Mouse (Mus musculus) forebrain, embryonic 14.5 days (tissue): ENCODE data around the gene Ltbr. TPM values are rescaled to one million over a fixed set of nuclear protein-coding genes. Genes with fewer than 3 reads are reported as not detected.

Experiments
- ATAC-seq: fragments of 200-750 bp; cut with Nextera tagmentation; 2 replicates; pipeline ENCODE4 v1.8.0; 2017; ENCODE audit warnings: mild to moderate bottlenecking, moderate library complexity
- DNase-seq: peaks from one replicate; pipeline ENCODE4 v3.0.0-alpha.2; 2015; ENCODE audit warnings: low spot score
- H3K27ac ChIP-seq: fragments of 300-500 bp; sonication (generic); 2 replicates; pipeline ENCODE4 v1.5.1; 2014; ENCODE audit warnings: low read depth, mild to moderate bottlenecking, control low read depth, low read length, moderate library complexity
- H3K27me3 ChIP-seq: fragments of 300-500 bp; sonication (generic); replicated peaks from 2 replicates; pipeline ENCODE4 v1.6.1; 2014; ENCODE audit warnings: low read length, control low read depth, mixed read lengths; ENCODE audit not compliant: control insufficient read depth, insufficient read depth
- H3K36me3 ChIP-seq: fragments of 300-500 bp; sonication (generic); 2 replicates; pipeline ENCODE4 v1.6.1; 2014; ENCODE audit warnings: low read length, control low read depth; ENCODE audit not compliant: control insufficient read depth, insufficient read depth
- H3K4me1 ChIP-seq: fragments of 300-500 bp; sonication (generic); 2 replicates; pipeline ENCODE4 v1.6.1; 2014; ENCODE audit warnings: antibody characterized with exemption, low read length, control low read depth; ENCODE audit not compliant: control insufficient read depth, insufficient read depth
- H3K4me2 ChIP-seq: fragments of 300-500 bp; sonication (generic); 2 replicates; pipeline ENCODE4 v1.6.1; 2014; ENCODE audit warnings: mild to moderate bottlenecking, control low read depth, low read length
- H3K4me3 ChIP-seq: fragments of 300-500 bp; sonication (generic); 2 replicates; pipeline ENCODE4 v1.5.1; 2014; ENCODE audit warnings: low read depth, low read length, control low read depth
- H3K9ac ChIP-seq: fragments of 300-500 bp; sonication (generic); 2 replicates; pipeline ENCODE4 v1.6.1; 2014; ENCODE audit warnings: mild to moderate bottlenecking, low read length, control low read depth, moderate library complexity
- H3K9me3 ChIP-seq: fragments of 300-500 bp; sonication (generic); replicated peaks from 2 replicates; pipeline ENCODE4 v1.6.1; 2016; ENCODE audit warnings: low read length, control low read depth, mixed read lengths; ENCODE audit not compliant: control insufficient read depth
- WGBS: fragments of 180-500 bp; shearing (Covaris S2); extraction: QIAGEN DNeasy Blood & Tissue Kit; methylation state at CpG from one replicate; pipeline ENCODE4 v1.1.7; 2014; 5-methylcytosine and 5-hydroxymethylcytosine counted together
- polyA plus RNA-seq: library from polyadenylated mRNA; unstranded; fragments of >200 nt; fragmentation: Nextera tagmentation; extraction: Ambion mirVana; gene quantifications from 2 replicates; pipeline ENCODE4 v1.2.1, GENCODE M21; 2014

Ltbr gene
- polyA plus RNA-seq: 10.8 and 12.9 TPM in 2 replicates

GRCm38 (mm10) chr6:125313546-125314230, at the start of gene Ltbr:
Gene Ltbr, minus strand, starts transcription at chr6:125313885.
- WGBS: 6% methylated on average over 42 of the region's 46 CpGs
- peaks cover 7% of the 10 kb centered on the region for H3K4me1 ChIP-seq
- H3K4me2 ChIP-seq: peak within 1 kb of the TSS; percentile 62
- ATAC-seq (peak; percentile 64), DNase-seq (peak; percentile 55)
- peak within 1 kb of the TSS; percentile 25 for H3K4me3 ChIP-seq
- peak within 1 kb of the TSS; percentile 69 for H3K9ac ChIP-seq
- H3K27ac ChIP-seq: no peak within 1 kb of the TSS
- no peaks in the 10 kb centered on the region for H3K9me3 ChIP-seq
- H3K36me3 ChIP-seq: no peaks in the 10 kb centered on the region
- no peaks in the 10 kb centered on the region; the same call in 1 of the 2 replicates for H3K27me3 ChIP-seq

DNA sequence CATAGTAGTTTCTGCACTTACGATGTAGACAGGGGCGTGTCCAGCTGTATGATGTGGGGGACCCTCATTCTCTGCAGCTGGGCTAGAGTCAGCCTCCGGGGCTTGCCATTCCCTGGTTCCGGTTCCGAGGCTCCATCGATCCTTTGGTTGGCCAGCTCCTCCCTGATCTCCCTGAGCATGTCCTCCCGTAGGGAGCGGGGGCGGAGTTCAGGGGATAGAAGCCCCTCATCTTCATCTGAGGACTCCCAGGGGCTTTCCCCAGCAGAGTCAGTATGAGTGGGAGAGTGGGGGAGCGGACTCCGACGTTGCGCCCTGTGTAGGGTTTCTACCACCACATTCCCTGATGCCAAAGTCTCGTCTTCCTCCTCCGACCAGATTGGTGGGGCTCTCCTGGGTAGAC, 49.3 kb upstream of the Ltbr start:
- H3K4me2 ChIP-seq: 0 out of 2 replicates have a peak overlapping the region, but pooled peaks have one; percentile 17
- H3K4me1 ChIP-seq: peaks cover 5% of the 10 kb centered on the region; the same call in 1 of the 2 replicates
- ATAC-seq (no peak), DNase-seq (no peak)
- no peak overlapping the region for H3K4me3 ChIP-seq
- H3K9ac ChIP-seq: no peak overlapping the region
- WGBS: 22% methylated on average over 15 of the region's 15 CpGs
- no peak overlapping the region for H3K27ac ChIP-seq
- H3K9me3 ChIP-seq: no peaks in the 10 kb centered on the region
- H3K27me3 ChIP-seq: peaks cover 20% of the 10 kb centered on the region
- no peaks in the 10 kb centered on the region for H3K36me3 ChIP-seq

GRCm38 (mm10) chr6:125361467-125362291, 48.0 kb upstream of the Ltbr start:
- Histone ChIP-seq H3K4me1 (peaks cover 5% of the 10 kb centered on the region; the same call in 1 of the 2 replicates), H3K36me3 (no peaks in the 10 kb centered on the region; the same call in 1 of the 2 replicates), H3K27ac (no peak overlapping the region), H3K9ac (peak overlapping the region; percentile 26; the same call in 1 of the 2 replicates), H3K4me2 (peak overlapping the region; percentile 50), H3K9me3 (no peaks in the 10 kb centered on the region), H3K27me3 (peaks cover 20% of the 10 kb centered on the region), H3K4me3 (peak overlapping the region; percentile 7; the same call in 1 of the 2 replicates)
- peak; percentile 65 for ATAC-seq
- WGBS: 7% methylated on average over 38 of the region's 38 CpGs
- DNase-seq: peak; percentile 65

GRCm38 (mm10) chr6:125360846-125361245, 47.2 kb upstream of the Ltbr start:
- no peaks in the 10 kb centered on the region for H3K9me3 ChIP-seq
- no peaks in the 10 kb centered on the region; the same call in 1 of the 2 replicates for H3K36me3 ChIP-seq
- peaks cover 5% of the 10 kb centered on the region; the same call in 1 of the 2 replicates for H3K4me1 ChIP-seq
- WGBS: 45% methylated on average over 9 of the region's 9 CpGs
- no peak overlapping the region for H3K27ac ChIP-seq
- ATAC-seq (no peak), DNase-seq (no peak)
- no peak overlapping the region for H3K4me3 ChIP-seq
- H3K4me2 ChIP-seq: no peak overlapping the region; the same call in 1 of the 2 replicates
- H3K9ac ChIP-seq: no peak overlapping the region
- H3K27me3 ChIP-seq: peaks cover 20% of the 10 kb centered on the region

DNA sequence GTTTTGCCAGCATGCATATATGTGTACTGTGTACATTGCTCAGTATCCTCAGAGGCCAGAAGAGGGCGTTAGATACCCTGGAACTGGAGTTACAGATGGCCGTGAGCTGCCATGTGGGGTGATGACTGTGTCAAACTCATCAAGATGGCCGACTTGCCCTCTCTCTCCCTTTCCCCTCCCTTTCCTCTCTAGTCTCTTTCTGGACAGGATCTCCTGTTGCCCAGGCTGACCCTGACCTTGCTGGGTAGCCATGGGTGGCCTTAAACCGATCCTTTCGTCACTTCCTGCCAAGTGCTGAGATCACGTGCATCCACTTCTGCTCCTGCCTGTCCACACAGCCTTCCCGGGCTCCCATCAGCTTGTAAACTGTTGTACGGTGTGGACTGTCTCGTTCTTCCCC, 46.3 kb upstream of the Ltbr start:
- Histone ChIP-seq H3K4me2 (no peak overlapping the region), H3K4me1 (peaks cover 9% of the 10 kb centered on the region; the same call in 1 of the 2 replicates), H3K27me3 (peaks cover 20% of the 10 kb centered on the region), H3K36me3 (no peaks in the 10 kb centered on the region; the same call in 1 of the 2 replicates), H3K27ac (no peak overlapping the region), H3K9me3 (no peaks in the 10 kb centered on the region), H3K4me3 (no peak overlapping the region), H3K9ac (no peak overlapping the region)
- 64% methylated on average over 9 of the region's 9 CpGs for WGBS
- DNase-seq (no peak), ATAC-seq (no peak)

- ATAC-seq: no peak
These were observed 43.6 kb upstream of the Ltbr start for GRCm38 (mm10) chr6:125357334-125357733.

DNA sequence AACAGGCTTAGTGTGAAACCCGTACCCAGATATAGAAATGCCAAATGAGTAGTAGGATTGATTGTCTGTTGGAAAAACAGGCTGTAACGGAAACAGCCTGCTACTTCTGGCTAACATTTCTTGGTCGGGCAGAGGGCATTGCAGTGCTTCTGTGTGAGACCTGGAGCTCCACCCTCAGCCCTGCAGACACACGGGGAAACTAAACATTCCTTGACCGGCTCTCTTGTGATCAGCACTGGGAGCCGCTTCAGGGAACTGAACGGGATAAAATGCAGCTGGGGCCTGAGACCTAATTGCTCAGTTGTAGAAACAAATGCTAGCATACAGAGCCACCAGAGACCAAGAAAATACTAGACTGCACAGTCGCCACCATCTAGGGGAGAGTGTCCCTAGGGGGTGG, 42.6 kb upstream of the Ltbr start:
- no peak overlapping the region for H3K4me2 ChIP-seq
- DNase-seq: no peak
- no peak overlapping the region for H3K27ac ChIP-seq
- no peaks in the 10 kb centered on the region; the same call in 1 of the 2 replicates for H3K36me3 ChIP-seq
- peaks cover 7% of the 10 kb centered on the region; the same call in 1 of the 2 replicates for H3K4me1 ChIP-seq
- no peak overlapping the region for H3K9ac ChIP-seq
- H3K27me3 ChIP-seq: 0 out of 2 replicates have a peak, but pooled peaks cover 4% of the 10 kb centered on the region
- H3K4me3 ChIP-seq: no peak overlapping the region
- 61% methylated on average over 8 of the region's 8 CpGs for WGBS
- no peaks in the 10 kb centered on the region for H3K9me3 ChIP-seq
- ATAC-seq: no peak

More at GRCm38 (mm10) chr6:125357334-125357733, 43.6 kb upstream of the Ltbr start:
- no peak for DNase-seq
- H3K9me3 ChIP-seq: no peaks in the 10 kb centered on the region
- H3K9ac ChIP-seq: no peak overlapping the region
- WGBS: 90% methylated on average over 15 of the region's 15 CpGs
- H3K4me1 ChIP-seq: peaks cover 10% of the 10 kb centered on the region; the same call in 1 of the 2 replicates
- no peak overlapping the region for H3K27ac ChIP-seq
- H3K36me3 ChIP-seq: no peaks in the 10 kb centered on the region; the same call in 1 of the 2 replicates
- H3K4me2 ChIP-seq: no peak overlapping the region
- no peak overlapping the region for H3K4me3 ChIP-seq
- peaks cover 6% of the 10 kb centered on the region; the same call in 1 of the 2 replicates for H3K27me3 ChIP-seq

GRCm38 (mm10) chr6:125355197-125355741, 41.6 kb upstream of the Ltbr start:
- DNase-seq: peak; percentile 17

More at GRCm38 (mm10) chr6:125355197-125355741, 41.6 kb upstream of the Ltbr start:
- Histone ChIP-seq H3K27ac (no peak overlapping the region), H3K4me3 (no peak overlapping the region), H3K36me3 (no peaks in the 10 kb centered on the region; the same call in 1 of the 2 replicates), H3K27me3 (no peaks in the 10 kb centered on the region), H3K9ac (no peak overlapping the region), H3K4me1 (peaks cover 10% of the 10 kb centered on the region; the same call in 1 of the 2 replicates), H3K9me3 (no peaks in the 10 kb centered on the region), H3K4me2 (0 out of 2 replicates have a peak overlapping the region, but pooled peaks have one; percentile 0)
- peak; percentile 14; the same call in 1 of the 2 replicates for ATAC-seq
- WGBS: 9% methylated on average over 10 of the region's 10 CpGs
